10 mouse cellular contexts compared by ENCODE assay signal in the genomic region with DNA sequence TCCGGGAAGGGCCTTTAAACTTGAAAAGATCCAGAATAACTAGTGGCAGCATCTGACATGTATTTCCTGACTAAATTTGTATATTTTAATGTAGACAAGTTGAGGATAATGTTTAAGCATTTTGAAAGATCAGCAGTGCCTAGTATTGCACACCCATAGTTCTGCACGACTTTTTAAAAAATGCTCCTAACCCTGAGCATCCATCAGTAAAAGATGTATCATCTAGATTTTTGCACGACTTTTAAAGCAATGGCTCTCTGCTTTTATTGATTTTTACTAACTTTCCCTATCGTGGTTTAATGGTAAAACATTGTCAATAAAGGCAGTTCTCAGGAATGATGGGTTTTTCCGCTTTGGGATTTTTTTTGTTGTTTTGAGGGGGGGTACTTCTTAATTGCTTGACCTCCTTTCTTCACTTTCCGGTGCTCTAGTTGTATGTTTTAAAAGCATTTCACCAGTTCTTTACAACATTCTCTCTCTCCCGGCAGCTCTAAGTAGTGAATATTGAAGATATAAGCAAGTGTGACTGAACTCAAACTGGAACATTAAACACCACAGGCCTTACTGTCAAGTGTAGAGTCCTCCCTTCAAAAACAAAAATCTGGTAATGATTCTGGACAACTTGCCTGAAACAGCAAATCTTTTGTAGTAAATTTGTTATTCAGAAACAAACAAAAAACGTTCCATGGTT. TPM values are rescaled to one million over a fixed set of nuclear protein-coding genes. Genes with fewer than 3 reads are reported as not detected.
DNase-seq lines count a peak whose midpoint lies in the region; ATAC-seq and TF ChIP-seq lines count a peak whose summit lies in the region.
"Had no signal": no experiment of that assay in that cellular context is flagged by ENCODE, and none has a peak within 500 bp of the region (broad histone marks: within the 10 kb centered on the region; RNA-seq: fewer than 3 reads in every experiment).

No protein-coding gene starts in this region.

- peak overlapping the region; percentile 45 for H3K9ac ChIP-seq in forebrain, embryonic 13.5 days
- peak overlapping the region; percentile 73 for H3K9ac ChIP-seq in liver, embryonic 13.5 days

- H3K9me3 ChIP-seq in forebrain, embryonic 13.5 days (replicated peaks) = no peaks in the 10 kb centered on the region
- no peaks in the 10 kb centered on the region for H3K9me3 ChIP-seq in liver, embryonic 13.5 days (replicated peaks)

- ATAC-seq in forebrain, embryonic 13.5 days = 0 out of 2 replicates have a peak, but pooled peaks have one; percentile 1
- ATAC-seq in liver, embryonic 13.5 days (ENCODE audit: low read depth) = no peak

- no peak for DNase-seq in gastrocnemius, adult 2 months
- no peak for DNase-seq in gastrocnemius, postnatal 36 days
- DNase-seq in A20 (ENCODE audit: low read depth, low spot score) = peak; percentile 51
- DNase-seq in liver, embryonic 13.5 days = no peak
- no peak for DNase-seq in adrenal gland, adult 2 months
- DNase-seq in ovary, postnatal 36 days (ENCODE audit: low spot score) = no peak
- DNase-seq in thymus, postnatal 25 days = no peak

- peak overlapping the region; percentile 98 for H3K27ac ChIP-seq in gastrocnemius, adult 2 months
- H3K27ac ChIP-seq in forebrain, embryonic 13.5 days = peak overlapping the region; percentile 89
- peak overlapping the region; percentile 85 for H3K27ac ChIP-seq in liver, embryonic 13.5 days

- peak overlapping the region; percentile 61 for H3K4me2 ChIP-seq in forebrain, embryonic 13.5 days
- peak overlapping the region; percentile 71 for H3K4me2 ChIP-seq in liver, embryonic 13.5 days

- TF ChIP-seq CTCF in gastrocnemius, adult 2 months (IDR thresholded peaks at IDR 0.05) = no peak

- H3K4me1 ChIP-seq in forebrain, embryonic 13.5 days = peaks cover 19% of the 10 kb centered on the region
- peaks cover 26% of the 10 kb centered on the region for H3K4me1 ChIP-seq in liver, embryonic 13.5 days (replicated peaks)

- peak overlapping the region; percentile 80 for H3K4me3 ChIP-seq in gastrocnemius, adult 2 months
- H3K4me3 ChIP-seq in forebrain, embryonic 13.5 days = peak overlapping the region; percentile 42
- H3K4me3 ChIP-seq in liver, embryonic 13.5 days (replicated peaks) = peak overlapping the region; percentile 69

- H3K27me3 ChIP-seq in forebrain, embryonic 13.5 days = no peaks in the 10 kb centered on the region
- H3K27me3 ChIP-seq in liver, embryonic 13.5 days = no peaks in the 10 kb centered on the region

- intact Hi-C loops in gastrocnemius, adult 2 months (cut with DNase I) = no loop called here
- intact Hi-C loops in gastrocnemius, postnatal 36 days (cut with DNase I) = no loop called here

- H3K36me3 ChIP-seq in forebrain, embryonic 13.5 days (ENCODE audit: poor library complexity, severe bottlenecking) = peaks cover 7% of the 10 kb centered on the region; the same call in 1 of the 2 replicates
- peaks cover 18% of the 10 kb centered on the region for H3K36me3 ChIP-seq in liver, embryonic 13.5 days

- WGBS in forebrain, embryonic 13.5 days = 29% methylated on average over 8 of the region's 8 CpGs
- WGBS in liver, embryonic 13.5 days (ENCODE audit: insufficient replicate concordance) = 27% methylated on average over 8 of the region's 8 CpGs

RNA-seq across cellular contexts. Expression of gene Zcchc13, which starts 12.8 kb away (rescaled TPM):
- total RNA-seq in gastrocnemius, adult 2 months (2021) = not detected
- total RNA-seq in gastrocnemius, postnatal 36 days (2021) = not detected
- polyA plus RNA-seq in forebrain, embryonic 13.5 days (2015; fragmentation: Nextera tagmentation; extraction: Ambion mirVana) = not detected in 2 replicates
- not detected in 2 replicates for polyA plus RNA-seq in liver, embryonic 13.5 days (2015; fragmentation: Nextera tagmentation; extraction: Ambion mirVana)
- total RNA-seq in adrenal gland, adult 2 months (2021) = not detected
- polyA plus RNA-seq in adrenal gland, adult 2 months (2012; rRNA removed) = not detected in 2 replicates
- total RNA-seq: common myeloid progenitor, adult 5-6 weeks had no signal
- polyA plus RNA-seq: CD4-positive, CD25-positive, alpha-beta regulatory T cell, adult 4 months had no signal
